Mouse (Mus musculus) thymus, postnatal 36 days (tissue): ENCODE results near the gene Cyp24a1.
"Not testable (repeated sequence)": the region's sequence is repeated elsewhere in the genome, so short reads cannot be mapped to it uniquely, and the experiment has no call there.

ENCODE experiments used
- DNase-seq, 2 experiments: peaks; one replicate each; pipeline ENCODE4 v3.0.0; 2022; ENCODE audit warnings: mixed read lengths in 2 of 2

The Cyp24a1 gene

GRCm38 (mm10) chr2:170494784-170495710, 1.9 kb downstream of the Cyp24a1 start:
- DNase-seq, result no peak

DNA sequence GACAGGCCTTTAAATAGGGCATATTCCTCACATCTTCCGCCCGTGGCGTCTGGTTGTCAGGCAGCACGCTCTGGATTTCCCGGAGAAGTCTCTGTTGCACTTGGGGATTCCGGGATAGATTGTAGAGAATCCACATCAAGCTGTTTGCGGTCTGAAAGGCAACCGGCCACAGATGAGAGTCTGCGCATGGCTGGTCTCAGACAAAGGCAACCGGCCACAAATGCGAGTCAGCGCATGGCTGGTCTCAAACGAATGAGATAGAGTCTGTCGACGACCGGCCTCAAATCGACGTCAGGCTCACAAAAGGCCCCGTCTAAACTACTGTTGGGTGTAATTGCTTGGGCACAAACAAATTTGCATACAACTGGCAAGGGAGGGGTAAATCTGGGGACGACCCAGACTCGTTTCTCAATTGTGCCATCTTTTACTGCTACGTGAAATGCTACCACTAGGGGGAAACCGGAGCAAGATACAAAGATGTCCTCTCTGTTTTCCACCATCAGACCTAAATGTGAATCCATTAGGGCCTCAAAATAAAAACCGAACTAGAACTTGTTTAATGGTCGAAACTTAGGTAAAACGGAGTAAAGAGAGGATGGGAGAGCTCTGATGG, 8.9 kb downstream of the Cyp24a1 start:
- DNase-seq, result no peak

GRCm38 (mm10) chr2:170487202-170487601, 9.7 kb downstream of the Cyp24a1 start:
- DNase-seq, result no peak

DNA sequence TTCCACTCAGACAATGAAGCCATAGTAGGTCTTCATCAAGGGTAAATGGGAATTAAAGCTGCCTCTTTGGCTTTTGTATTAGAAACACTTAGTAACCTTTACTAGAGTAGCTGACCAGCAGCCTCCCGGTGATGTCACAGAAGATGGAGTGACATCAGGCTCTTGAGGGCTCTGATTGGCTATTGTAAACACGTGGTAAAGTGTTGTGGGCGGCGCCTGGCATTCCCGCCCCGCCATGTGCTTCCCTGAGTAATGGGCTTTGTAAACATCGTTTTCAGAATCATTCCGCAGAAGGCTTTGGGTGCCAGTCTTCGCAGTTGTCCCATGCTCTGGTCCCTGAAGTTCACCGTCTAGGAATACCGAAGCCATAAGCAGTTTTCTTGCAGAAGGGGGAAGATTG, 13.0 kb downstream of the Cyp24a1 start:
- DNase-seq, result no peak

- DNase-seq, result no peak
Observed at GRCm38 (mm10) chr2:170482019-170482540, 14.9 kb downstream of the Cyp24a1 start.

DNA sequence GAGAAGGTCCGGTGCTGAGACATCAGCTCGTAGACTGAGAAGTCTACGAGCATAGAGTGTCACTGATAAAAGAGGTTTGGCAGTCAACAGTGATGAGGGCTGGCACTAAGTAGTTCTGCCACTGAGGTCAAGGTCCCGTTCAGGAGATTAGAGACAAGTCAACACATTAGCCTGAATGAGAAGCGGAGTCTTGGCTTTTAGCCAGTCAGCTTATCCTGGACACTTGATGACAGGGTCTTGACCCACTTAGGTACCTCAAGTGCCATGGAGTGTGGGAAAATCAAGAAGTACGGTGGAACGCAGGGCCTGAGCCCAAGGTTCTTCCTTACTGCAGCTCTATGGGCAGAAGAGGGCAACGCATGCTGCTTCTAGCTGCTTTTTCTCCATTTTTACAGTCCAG, 20.3 kb downstream of the Cyp24a1 start:
- no peak for DNase-seq

GRCm38 (mm10) chr2:170476215-170476614, 20.7 kb downstream of the Cyp24a1 start:
- DNase-seq, result peak; percentile 15 to 26

- DNase-seq, result no peak
Observed at GRCm38 (mm10) chr2:170475164-170475563, 21.8 kb downstream of the Cyp24a1 start.

GRCm38 (mm10) chr2:170474125-170474524, 22.8 kb downstream of the Cyp24a1 start:
- DNase-seq, result no peak

DNA sequence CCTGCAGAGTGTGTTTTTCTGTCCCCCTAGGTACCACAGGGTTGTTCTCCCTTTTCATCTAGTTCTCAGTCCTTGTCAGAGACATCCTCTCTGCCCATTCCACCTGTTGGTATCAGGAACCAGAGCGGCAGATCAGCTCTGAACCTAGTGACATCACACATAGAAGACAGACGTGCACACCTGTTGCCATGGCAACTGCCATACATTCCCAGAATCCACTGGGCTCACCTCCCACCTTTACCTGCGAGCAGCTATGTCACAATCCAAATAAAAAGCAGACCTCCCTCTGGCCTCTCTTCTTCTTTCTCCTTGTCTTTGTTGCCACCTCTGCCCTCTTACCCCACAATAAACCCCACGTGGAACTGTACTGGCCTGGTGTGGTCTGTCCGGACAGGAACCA, 26.4 kb downstream of the Cyp24a1 start:
- no peak for DNase-seq

DNA sequence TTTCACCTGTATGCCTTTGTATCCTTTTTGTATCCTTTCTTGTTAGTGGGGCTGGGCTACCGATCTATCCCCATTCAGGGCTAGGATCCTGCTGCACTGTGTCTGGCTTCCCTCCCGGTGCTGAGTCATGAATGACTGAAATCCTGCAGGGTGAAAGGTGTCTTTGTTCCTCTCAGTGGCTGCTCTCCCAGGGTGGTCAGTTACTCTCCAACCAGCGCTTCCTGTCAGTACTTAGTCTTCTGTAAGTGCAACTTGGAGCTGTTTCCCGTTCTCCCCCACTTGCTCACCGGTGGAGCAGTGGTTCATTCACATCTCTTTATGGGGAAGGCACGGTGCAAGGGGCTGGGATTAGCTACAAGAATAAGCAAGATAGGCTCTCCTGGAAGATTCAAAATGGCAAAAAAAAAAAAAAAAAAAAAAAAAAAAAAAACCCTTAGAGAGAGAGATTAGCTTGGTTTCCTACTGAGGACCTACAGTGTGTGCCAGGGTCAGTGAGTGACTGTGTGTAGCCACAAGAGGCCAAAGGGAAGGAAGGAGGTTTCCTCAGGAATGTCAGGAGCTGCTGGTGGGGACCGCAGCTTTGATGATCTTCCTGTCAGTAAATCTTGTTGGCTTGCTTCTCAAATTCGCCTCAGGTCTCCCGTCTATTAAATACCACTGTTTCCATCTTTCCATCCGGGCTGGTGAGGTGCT, 27.2 kb downstream of the Cyp24a1 start:
- DNase-seq, result no peak

DNA sequence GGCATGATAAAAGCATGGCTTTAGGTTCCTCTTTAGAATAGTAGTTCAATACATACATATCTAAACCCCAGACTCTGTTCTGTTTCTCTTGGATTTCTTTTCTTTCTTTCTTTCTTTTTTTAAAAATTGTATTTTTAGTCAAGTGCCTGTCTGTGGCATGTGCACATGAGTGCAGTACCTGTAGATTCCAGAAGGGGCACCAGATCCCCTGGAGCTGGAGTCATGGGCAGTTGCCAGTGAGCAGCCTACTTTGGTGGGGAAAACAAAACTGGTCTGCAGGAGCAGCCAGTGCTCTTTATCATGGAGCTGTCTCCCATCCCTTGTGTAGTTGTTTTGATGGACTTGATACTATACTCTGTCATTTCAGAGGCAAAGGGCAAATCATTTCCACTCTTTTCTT, 28.9 kb downstream of the Cyp24a1 start:
- peak; percentile 14 to 19 for DNase-seq

DNA sequence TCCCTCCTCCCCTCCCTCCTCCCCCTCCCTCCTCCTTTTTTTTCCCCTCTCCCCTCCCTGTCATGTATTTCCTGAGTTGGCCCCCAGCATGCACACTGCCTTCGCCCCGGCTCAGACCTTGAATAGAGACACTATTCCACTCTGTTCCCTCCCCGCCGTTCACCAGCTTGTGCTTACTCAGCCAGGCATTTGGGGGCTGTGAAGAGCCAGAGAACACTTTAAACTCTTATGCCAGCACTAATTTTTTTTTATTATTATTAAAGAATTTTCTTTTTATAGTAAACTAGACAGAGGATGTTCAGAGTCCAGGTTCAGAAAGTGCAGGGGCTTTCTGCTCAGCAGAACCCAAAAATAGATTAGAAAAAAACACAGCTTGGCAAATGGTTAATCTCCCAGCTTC, 32.1 kb downstream of the Cyp24a1 start:
- DNase-seq, result no peak

- DNase-seq, result no peak
Observed at GRCm38 (mm10) chr2:170461652-170462051, 35.3 kb downstream of the Cyp24a1 start.

- no peak for DNase-seq
Observed at GRCm38 (mm10) chr2:170459805-170460204, 37.1 kb downstream of the Cyp24a1 start.

GRCm38 (mm10) chr2:170459183-170459582, 37.8 kb downstream of the Cyp24a1 start:
- no peak for DNase-seq

DNA sequence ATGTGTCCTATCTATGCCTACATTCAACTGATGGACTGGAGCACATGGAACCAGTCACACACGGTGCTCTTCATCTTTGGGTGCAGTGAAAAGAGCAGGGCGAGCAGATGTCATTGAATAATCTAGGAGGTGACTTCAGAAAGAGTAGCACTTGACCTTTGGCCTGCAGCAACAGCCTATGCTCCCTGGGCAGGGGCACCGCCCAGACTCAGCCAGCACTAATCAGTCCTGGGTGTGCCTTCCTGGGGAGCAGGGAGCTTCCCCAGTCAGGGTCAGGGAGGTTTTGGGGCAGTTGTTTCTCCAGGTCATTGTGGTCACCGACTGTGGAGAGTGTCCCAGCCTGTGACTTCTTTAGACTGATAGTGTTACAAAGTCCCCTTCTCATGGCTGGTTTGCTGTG, 43.1 kb downstream of the Cyp24a1 start:
- not testable (repeated sequence) for DNase-seq

- peak; percentile 60 to 64 for DNase-seq
Observed at GRCm38 (mm10) chr2:170450933-170451332, 46.0 kb downstream of the Cyp24a1 start.

DNA sequence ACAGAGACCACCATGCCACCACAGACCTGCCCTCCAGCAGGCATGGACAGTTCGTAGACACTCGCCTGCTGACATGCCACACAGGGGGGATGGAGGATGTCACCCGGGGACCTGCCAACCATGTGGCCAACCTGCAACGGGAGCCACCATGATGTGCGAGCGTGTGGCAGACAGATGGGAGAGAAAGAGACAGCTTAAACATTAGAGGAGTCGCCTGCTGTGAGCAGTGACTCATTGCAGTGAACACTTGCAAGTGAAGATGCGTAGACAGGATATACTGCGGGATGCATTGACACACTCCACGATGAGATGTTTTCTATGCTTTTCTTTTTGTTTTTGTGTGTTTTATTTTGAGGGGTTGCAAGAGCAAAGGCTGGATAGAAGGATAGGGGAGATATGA, 49.3 kb downstream of the Cyp24a1 start:
- DNase-seq, result no peak

- DNase-seq, result no peak
Observed at GRCm38 (mm10) chr2:170446843-170447383, 50.0 kb downstream of the Cyp24a1 start.

DNA sequence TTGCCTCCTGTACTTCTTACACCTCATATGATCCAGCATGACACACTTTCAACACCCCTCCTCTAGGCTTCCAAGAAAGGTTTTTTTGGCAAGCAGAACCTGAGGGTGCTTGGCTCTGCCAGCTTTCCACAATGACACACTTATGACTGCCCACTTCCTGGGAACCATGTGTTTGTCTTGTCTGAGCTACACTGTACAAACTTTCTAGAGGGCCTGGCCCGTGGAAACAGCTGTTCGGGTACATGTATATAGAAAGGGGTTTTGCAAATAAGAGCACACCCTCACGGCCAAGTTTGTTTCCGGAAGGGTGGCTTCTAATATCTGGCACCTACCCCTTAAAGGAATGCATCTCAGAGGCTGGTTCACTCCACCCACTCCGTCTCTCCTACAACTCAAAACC, 51.1 kb downstream of the Cyp24a1 start:
- no peak for DNase-seq

- DNase-seq, result no peak
Observed at GRCm38 (mm10) chr2:170442535-170442934, 54.4 kb downstream of the Cyp24a1 start.

DNA sequence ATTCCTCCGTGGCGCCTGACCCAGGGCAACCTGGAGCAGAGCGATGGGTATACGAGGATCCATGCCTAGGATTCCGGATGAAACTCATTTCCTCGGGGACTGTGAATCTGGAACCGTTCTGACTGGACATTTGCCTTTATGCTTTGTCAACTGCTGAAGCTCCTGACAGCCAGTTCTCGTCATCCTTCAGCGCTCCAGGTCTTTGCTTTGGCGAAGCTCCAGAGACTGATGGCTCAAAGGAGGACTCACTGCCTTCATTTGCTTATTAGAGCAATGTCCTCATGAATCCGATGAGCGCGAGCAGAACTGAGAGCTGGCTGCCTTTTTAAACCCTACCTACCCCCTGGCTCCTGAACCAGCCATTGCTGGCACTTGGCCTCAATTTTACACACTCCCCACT, 58.2 kb downstream of the Cyp24a1 start:
- no peak for DNase-seq
